In genomic region chr4:81925611-81926010, GRCm38 (mm10) we compare ENCODE assay signal across 12 mouse cellular contexts.
"Had no signal": no experiment of that assay in that cellular context is flagged by ENCODE, and none has a peak within 500 bp of the region (broad histone marks: within the 10 kb centered on the region; RNA-seq: fewer than 3 reads in every experiment).

No protein-coding gene starts in this region.

- H3K36me3 ChIP-seq: limb, embryonic 15.5 days; liver, embryonic 12.5 days; midbrain, embryonic 12.5 days; stomach, embryonic 15.5 days had no signal

- H3K27ac ChIP-seq: limb, embryonic 15.5 days; liver, embryonic 12.5 days; midbrain, embryonic 12.5 days; stomach, embryonic 15.5 days had no signal

- ATAC-seq: liver, embryonic 12.5 days; midbrain, embryonic 16.5 days had no signal

- H3K4me3 ChIP-seq: limb, embryonic 15.5 days; liver, embryonic 12.5 days; midbrain, embryonic 12.5 days; stomach, embryonic 15.5 days had no signal

- H3K4me1 ChIP-seq: liver, embryonic 12.5 days; stomach, embryonic 15.5 days had no signal

- H3K27me3 ChIP-seq: limb, embryonic 15.5 days; liver, embryonic 12.5 days; midbrain, embryonic 12.5 days; stomach, embryonic 15.5 days had no signal

- DNase-seq: kidney, postnatal 14 days; layer of hippocampus, postnatal 36 days; lung, embryonic 14.5 days; lung, postnatal 14 days; right cerebral cortex, postnatal 14 days; thymus, adult 2 months; thymus, postnatal 25 days had no signal

- H3K4me2 ChIP-seq: limb, embryonic 15.5 days; liver, embryonic 12.5 days; lung, embryonic 14.5 days; midbrain, embryonic 12.5 days; stomach, embryonic 15.5 days had no signal

- H3K9ac ChIP-seq: limb, embryonic 15.5 days; liver, embryonic 12.5 days; lung, embryonic 14.5 days; midbrain, embryonic 12.5 days; stomach, embryonic 15.5 days had no signal

- H3K9me3 ChIP-seq: limb, embryonic 15.5 days; liver, embryonic 12.5 days; midbrain, embryonic 12.5 days; stomach, embryonic 15.5 days had no signal
